Mouse (Mus musculus) CD8-positive naive resting alpha-beta T cell, adult 2 months (primary cell): ENCODE measurements at regions not wholly inside any gene's neighbourhood (a gene's known extent, or its start where the extent isn't known, plus 50 kb on each side); places are given as distances from the start of the nearest gene placed in this dataset.

ENCODE experiments used
- DNase-seq, 2 experiments: peaks; one replicate each; pipeline ENCODE4 v3.0.0; 2022; ENCODE audit warnings: low read depth in 2 of 2, low spot score in 2 of 2

DNA sequence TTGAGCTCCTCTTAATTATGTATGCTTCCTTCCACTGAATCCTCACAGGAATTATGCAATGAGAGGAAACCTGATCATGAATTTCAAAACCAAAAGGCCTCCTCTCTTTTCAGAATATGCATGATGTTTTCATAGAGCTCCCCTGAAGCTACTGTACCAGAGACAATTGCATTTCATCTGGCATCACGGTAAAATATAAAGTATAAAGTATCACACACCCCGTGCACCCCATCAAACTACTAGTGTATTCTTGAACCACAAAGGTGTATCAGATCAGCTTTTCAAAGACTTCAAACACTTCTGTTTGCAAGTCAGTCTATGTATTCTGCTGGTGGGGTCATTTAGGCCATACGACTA lies 144.4 kb upstream of the Cxadr start:
- no peak for DNase-seq

DNA sequence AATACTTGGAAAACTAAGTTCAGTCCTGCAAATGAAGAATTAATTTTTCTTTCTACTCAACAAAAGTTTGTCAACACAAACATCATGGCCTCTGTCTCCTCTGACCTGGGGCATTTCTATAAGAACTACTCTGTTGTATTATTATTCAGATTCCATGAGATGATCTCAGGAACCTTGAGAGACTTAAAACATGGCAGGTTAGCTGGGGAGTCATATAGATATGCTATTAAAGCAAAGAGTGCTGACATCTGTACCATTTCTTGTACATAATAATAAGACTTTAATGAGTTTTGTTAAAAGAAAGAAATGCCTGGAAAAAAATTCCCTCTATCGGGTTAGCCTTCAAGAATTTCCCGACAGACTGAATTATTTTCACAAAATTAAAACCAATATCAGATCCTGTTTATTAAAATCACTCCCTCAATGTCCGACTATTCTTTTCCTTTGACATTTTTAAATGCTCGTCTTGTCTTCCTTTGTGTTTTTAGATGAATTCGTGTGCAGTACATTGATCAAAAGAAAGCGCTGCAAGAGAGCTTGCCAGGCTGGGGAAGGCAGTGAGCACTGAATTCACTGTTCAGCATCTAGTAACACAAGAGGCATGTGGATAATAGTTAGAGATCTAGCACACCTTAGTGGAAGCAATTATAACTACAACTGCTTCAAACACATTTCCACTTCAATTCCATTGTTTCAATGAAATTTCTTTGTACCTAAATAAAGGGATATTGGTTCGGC lies 145.0 kb upstream of the Cxadr start:
- no peak for DNase-seq

DNA sequence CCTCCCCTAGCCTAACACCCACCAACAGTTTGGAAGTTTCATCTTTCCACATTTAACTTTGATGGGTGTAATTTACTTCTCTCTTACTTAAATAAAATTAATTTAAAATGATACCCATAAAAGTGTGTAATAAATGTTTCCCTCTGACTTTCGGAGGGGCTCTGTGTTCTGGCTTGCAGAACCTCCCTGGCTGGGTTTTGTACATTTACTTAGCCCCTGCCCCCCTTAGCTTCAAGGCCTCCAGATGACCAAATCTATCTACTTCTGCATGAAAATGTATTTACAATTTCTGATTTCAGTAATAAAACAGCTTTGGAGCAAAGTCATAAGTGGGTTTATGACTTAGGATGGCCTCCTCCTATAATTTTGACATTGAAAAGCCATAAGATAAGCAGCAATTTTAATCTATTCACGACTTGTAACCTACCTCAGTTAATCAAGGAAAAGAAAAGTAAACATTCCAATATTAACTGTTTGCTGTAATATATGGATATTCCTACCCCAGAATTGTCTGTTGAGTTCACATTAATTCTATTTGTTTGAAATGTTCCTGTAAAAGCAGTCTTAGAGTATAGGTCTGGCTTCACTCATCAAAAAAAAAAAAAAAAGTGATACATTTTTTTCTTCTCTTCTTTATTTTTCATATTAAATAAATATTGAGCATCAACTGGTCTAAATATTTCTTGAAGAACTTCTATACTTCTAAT lies 147.2 kb upstream of the Cxadr start:
- no peak for DNase-seq

DNA sequence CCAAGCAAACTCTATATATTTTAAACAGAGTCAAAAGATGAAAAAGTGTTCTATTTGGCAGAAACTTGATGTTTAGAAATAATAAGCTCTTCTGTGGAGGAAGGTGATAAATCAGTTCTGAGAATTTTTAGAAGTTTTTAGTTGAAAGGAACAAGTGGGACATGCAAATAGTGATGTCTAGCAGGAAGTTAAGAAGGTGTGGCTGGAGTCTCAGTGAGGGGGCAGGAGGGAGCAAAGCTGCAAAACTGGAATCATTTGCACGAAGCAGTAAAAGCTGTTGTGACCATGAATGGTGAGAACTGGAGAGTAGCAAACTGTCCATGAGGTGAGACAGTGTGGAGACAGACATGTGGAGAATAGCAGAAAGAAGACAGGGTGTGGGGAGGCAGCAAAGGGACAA lies 157.1 kb upstream of the Cxadr start:
- no peak for DNase-seq

DNA sequence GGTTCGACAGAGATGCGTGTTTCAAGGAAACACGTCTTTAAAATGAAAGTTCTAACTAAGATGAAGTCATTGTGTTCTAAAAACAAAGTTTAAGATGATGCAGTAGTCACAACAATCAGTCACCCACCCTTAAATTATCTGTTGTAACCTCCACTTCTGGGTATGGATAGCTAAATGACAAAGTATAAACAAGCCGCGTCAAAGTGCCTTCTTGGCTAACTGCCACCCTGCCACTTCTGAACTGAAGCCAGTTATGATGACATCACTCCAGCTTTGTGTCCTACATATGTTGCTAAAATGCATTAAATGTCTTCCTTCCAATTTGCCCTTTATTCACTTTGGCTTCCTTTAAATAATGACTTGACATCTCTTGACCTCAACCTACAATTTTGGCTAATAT lies 165.8 kb upstream of the Cxadr start:
- no peak for DNase-seq

DNA sequence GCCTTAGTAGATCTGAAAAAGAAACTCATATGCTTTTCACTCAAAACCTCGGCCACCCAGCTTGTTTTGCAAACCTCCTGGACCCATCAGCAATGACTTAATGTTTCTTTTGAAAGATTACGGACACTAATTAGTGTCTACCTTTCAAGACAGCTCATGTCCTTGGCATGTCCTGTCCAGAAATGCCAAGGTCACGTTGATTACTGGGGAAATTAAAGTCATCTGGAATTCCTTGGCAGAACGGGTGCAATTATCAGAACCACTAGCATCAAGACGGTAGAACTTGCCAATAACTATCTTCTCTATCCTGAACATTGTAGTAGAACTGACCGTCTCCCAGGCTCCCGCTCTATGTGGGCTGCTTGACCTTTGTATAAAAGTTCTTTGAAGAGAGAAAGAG lies 166.8 kb upstream of the Cxadr start:
- DNase-seq: no peak

DNA sequence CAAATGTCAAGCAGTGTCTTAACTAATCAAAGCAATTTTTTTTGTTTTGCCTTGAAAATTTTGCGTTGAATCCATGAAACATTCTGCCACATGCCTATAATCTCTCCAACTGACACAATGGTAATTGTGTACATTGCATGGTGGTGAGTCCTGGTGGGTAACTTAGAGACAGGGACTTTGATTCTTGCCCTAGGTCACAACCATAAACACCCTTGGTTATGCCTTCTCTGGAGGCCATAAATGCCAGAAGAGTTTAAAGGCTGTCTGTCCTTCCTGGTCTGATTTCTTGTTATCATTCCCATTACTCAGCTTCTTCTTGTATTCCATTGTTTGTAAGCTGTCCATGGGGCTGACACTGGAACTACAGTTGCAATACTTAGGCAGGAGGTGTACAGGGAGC lies 179.6 kb upstream of the Cxadr start:
- DNase-seq: no peak

DNA sequence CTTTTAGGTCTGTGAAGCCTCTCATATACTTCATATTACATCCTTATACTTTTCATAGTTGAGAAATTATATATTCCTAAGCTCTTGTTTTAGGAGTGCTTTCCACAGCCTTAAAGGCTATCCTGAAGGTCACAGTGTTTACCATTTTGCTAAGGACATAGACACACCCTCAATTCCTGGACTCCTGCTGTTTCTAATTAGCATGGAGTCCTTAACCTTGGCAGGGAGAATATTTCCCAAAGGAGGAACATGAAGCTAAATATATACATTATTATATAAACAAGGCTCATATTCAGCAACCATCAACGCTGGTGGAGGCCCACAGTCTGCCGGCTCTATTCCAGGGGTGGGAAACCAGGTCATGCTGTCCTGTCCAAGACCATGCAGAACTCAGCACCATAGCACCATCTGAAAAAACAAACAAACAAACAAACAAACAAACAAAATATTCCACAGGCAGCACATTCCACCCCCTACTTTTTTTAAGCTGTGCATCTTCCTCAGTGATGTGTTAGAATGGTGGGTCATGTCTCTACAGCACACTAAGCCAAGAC lies 180.9 kb upstream of the Cxadr start:
- DNase-seq: no peak

DNA sequence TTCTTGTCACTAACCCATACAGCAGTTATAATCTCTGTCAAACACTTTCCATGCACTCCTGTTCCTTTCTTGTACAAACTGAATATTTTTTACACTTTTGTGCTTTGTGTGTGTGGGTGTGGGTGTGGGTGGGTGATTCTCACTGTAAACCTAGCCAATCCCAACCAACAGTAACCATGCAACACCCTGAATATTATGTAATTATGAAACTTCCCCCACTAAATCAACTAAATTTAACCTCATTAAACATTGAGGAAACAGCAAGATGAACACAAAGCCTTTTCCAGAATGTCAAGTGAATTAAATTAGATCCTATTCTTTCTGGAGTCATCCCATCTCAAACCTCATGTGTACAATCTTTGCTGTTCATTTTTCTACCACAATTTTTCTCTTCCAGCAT lies 197.0 kb upstream of the Cxadr start:
- DNase-seq: no peak

DNA sequence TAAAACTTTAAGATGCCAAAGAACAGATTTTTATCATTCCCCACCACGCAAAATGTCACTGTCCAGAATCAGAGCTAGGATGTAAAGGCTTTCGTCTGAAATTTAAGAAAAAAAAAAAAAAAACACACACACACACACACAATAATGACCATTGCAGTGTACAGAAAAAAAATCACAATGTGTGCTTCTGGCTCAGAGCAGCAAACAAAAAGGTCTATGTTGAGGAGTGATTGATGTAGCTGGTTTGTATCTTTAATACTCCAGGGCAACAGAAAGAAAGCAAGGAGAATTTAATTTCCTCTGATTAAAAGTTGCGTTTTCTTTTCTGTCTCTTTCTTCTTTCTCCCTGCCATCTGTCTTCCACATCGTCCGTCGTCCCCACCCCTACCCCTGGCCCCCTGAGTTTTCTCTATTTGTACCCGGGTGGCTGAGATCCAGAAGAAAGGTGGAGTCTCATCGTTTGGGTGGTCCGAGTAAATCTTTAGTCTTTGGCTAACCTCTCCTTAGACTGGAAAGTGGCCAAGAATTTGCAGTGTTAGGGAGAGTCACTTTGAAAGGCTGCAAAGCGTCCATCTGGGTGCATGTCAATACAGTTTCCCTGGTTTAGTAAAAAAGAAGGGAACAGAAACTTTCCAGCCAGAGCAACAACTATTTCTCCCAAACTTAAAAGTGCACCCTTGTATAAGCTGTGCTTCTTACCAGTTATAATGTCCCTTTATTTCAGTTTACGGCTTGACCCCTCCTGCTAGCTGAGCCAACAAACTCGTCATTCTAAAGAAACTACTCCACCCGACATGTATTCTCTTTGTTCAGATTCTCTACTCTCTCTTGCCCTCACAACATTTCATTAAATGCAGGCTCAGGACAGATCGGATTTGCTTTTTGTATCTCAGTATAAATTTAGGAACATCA lies 199.6 kb upstream of the Cxadr start:
- DNase-seq: no peak

DNA sequence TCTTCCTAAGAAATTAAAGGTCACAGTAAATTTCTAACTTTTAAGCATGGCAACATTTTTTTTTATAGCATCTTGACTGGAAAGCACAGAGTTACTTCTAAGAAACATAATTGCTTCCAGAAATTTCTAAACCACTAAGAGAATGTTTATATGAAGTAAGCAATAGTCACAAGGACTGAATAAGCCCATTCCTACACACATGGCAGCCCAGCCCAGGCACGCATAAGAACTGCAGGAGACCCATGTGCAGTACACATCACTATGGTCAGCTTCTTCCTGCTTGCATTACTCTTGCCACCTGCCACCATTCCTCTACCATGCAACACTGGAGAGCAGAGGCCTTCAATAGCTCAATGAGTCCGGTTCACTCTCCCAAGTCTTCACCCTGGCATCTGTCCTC lies 201.4 kb upstream of the Cxadr start:
- no peak for DNase-seq

DNA sequence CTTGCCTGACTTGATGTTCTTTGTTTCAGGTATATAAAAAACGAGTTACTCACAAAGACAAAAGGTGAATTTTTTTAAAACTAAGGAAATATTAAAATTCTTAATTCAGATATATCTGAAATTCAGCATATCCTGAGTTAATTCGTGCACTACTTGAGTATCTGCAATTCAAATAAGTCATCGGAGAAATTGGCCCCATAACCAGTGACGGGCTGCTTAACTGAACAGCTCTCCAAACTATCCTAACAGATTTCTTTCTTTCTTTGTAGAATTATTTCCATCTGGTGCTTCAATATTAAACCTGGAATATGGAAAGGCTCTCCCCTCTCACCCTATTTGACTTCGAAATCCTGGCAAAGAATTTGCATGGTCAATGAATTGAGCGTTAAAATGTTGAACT lies 202.2 kb upstream of the Cxadr start:
- no peak for DNase-seq

DNA sequence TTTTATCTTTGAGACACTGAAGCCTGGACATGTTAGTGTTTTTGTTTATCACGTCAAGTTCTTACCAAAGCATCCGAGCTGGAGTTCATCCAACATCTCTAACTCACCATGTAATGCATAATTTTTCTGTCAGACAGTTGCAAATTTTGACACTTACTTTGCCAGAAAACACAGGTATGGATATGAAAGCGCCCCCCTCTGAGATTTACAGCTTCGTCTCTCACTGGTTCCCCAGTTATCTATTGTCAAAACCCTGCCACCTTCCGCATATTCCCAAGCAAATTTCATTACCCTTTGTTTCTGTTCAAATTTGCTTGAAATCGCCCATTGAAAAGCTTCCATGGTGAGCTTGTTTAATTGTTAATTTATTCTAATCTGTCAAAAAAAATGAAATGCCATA lies 202.7 kb upstream of the Cxadr start:
- DNase-seq: no peak

DNA sequence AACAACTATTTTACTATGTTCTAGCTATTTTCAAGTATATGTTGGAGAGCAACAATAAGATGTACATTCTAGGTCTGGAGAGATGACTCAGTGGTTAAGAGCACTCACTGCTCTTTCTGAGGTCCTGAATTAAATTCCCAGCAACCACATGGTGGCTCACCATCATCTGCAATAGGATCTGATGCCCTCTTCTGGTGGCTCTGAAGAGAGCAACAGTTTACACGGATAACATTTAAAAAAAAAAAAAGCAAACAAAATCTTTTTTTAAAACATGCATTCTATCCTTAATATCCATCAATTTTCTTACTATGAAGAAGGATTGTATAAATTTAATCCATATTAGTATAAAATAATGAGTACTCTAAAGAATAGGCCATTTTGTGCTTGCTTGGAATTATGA lies 204.7 kb upstream of the Cxadr start:
- no peak for DNase-seq

DNA sequence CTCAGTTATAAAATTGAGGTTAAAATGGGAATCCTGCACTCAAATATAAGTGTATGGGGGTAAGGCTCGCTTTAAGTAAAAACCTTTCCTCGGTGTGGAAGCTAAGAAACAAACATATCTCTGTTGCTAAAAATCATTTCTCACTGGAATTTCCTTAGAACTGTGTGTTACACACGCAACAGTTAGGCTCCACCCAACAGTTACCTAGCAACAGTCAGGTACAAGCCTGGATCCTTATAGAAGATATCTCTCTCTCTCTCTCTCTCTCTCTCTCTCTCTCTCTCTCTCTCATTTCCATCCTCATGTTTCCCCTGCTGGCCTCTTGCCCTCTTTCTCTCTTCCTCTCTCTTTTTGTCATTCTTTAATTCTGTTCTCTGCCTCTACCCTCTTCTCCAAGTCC lies 211.1 kb upstream of the Cxadr start:
- DNase-seq: no peak

DNA sequence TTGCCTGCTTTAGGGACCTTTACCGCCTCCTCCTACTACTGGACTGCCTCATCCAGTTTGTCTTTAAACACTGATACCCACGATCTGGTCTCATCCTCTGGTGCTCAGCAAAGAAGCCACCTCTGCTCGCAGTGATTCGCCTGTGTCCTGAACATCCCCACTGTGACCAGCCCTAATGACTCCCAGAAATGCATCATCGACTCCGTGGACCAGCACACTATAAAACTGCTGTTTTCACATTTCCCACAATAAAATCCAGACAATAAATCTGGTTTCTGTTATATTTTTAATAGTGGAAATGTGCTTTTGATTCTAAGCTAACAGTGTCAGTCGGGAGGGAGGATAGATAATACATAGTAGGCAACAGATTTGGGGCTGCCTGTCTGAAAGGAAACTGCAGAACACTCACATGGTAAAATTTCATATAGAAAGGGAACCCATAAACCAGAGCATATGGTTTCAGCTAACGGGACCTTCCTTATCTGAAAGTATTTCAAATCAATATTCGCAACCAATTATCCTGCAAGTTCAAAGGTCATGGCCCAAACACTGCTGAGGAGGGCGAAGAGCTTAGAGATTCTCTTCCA lies 233.7 kb upstream of the Cxadr start:
- DNase-seq: no peak

DNA sequence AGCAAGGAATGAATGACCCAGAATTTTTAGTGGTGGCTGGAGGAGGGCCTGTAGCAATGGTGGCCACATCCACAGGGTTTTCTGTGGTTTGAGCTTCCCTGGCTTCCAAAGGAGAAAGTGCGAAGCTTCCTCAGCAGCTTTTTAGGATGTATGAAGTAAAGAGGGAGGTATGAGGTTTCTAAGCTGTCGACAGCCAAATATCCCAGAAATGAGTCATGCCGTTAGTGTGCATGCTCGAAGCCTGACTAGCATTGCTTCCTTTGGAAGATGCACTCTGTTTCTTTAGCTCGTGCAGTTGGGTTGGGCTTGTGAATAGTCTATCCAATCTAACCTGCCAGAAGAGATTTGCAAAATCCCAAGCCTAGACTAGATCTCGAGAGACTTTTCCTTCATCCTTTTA lies 240.8 kb upstream of the Cxadr start:
- DNase-seq: no peak

DNA sequence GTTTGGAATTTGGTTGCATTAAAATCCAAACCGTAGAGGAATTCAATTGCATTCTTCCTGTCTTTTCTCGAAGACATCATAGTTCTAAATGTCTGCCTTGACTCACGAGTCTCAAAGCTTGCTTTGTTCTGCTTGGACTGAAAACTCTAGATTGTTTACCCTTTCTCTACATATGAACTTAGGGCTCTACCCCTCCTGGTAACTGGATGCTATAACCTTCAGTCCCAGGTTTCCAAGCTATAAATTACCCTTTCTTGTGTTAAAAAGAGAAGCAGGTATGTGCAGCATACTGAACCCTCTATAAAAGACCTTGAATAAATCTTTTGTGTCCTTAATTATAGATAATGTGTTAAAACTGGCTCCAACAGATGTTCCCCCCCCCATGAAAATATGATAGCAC lies 243.7 kb upstream of the Cxadr start:
- no peak for DNase-seq

DNA sequence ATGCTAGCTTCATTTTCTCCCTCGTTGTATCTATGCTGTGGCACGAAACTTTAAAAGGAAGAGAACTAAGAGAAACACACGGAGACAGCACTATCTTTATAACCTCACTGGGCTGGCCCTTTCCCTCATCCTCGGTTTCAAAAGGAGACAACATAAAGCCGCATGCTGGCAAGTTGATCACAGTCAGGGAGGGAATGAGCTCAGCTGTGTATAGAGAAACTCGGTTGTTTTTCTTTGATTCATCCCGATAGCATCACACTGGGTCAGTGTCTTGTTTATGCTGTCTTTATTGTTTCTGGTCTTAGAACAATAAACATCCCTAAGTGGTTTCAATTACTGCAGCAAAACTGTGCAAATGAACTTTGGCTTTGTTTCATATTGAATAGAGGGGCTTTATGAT lies 249.2 kb upstream of the Cxadr start:
- no peak for DNase-seq

DNA sequence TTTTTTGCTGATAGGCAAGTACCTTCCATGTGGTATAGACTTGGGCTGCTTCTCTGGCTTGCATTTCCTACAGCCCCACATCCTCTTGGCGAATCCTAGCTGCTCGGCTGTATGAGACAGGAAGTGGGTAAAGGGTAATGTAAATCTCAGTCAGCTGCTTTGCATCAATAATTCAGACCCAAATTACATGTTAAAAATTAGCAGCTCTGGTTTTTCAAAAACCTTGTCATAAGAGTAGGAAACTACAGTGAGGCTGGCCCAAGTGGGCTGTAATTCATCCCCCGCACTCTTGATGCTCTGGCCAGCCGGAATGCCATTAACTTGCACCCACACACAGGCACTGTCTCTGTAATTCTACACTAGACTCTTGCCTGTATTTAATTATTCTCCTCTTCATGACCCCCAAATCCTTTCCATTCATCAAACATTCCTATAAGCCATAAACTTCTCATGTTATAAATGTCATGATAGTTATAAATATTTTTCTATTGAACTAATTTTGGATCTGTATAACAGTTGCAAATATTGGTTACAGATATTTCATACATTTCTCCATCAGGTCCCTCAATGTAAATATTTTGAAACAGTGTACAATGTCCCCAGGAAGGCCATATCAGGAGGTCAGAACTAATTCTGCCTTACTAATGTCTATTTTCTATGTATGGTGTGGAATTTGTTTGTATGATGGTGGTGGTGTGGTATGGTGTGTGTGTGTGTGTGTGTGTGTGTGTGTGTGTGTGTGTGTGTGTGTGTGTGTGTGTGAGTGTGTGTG lies 261.0 kb upstream of the Cxadr start:
- DNase-seq: no peak
